Mouse (Mus musculus) neutrophil, adult 5-6 weeks (primary cell): Measurements from ENCODE around the gene Tmem201. TPM values are rescaled to one million over a fixed set of nuclear protein-coding genes. Genes with fewer than 3 reads are reported as not detected.
"Not testable (repeated sequence)": the region's sequence is repeated elsewhere in the genome, so short reads cannot be mapped to it uniquely, and the experiment has no call there.

ENCODE experiments used
- ATAC-seq: fragments of 151-379, 151-347 bp; 2 replicates; pipeline ENCODE4 v1.8.0; 2017; ENCODE audit warnings: mild to moderate bottlenecking, moderate TSS enrichment; ENCODE audit not compliant: insufficient number of reproducible peaks, poor library complexity, low FRiP score, severe bottlenecking; ENCODE audit errors: extremely low read depth
- total RNA-seq: library from RNA; stranded (forward); fragments of 200-1000 nt; gene quantifications from 2 replicates; pipeline ENCODE4 v1.2.3, GENCODE M21; 2017

Gene Tmem201
- total RNA-seq, result 5.8 and 6.6 TPM in 2 replicates

GRCm38 (mm10) chr4:149737383-149738324 is at the start of gene Tmem201:
Tmem201 (minus strand) TSS chr4:149738044.
- ATAC-seq, result peak; percentile 91

- ATAC-seq, result no peak
Observed at GRCm38 (mm10) chr4:149784901-149785300, 47.1 kb upstream of the Tmem201 start.

GRCm38 (mm10) chr4:149784371-149784770 is 46.5 kb upstream of the Tmem201 start:
- ATAC-seq, result no peak

- no peak for ATAC-seq
Observed at GRCm38 (mm10) chr4:149782975-149783374, 45.1 kb upstream of the Tmem201 start.

GRCm38 (mm10) chr4:149780565-149781356 is 42.9 kb upstream of the Tmem201 start:
- peak; percentile 85 for ATAC-seq

GRCm38 (mm10) chr4:149779966-149780365 is 42.1 kb upstream of the Tmem201 start:
- no peak for ATAC-seq

GRCm38 (mm10) chr4:149777126-149777525 is 39.3 kb upstream of the Tmem201 start:
- no peak for ATAC-seq

- ATAC-seq, result no peak
Observed at GRCm38 (mm10) chr4:149775760-149776362, 38.0 kb upstream of the Tmem201 start.

DNA sequence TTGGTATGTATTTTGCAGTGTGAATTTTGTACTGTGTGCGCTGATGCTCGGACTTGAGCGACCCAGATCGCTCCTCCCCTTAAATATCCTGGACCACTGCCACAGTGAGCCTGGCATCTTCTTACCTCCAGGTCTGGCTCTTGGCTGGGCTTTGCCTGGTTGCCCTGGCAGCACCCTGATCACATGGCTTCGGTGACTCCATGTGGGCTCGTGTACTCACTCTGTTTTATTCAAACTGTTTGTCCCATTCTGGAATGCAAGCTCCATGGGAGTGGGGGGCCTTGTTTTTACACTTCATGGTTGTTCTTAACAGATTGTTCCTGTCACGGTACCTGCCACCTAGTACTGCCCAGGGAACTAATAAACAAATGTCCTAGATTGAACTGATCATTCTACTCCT is 37.5 kb upstream of the Tmem201 start:
- ATAC-seq, result no peak

GRCm38 (mm10) chr4:149774094-149774470 is 36.2 kb upstream of the Tmem201 start, which contains the start of gene Slc25a33:
Slc25a33 (minus strand) TSS chr4:149774277.
- ATAC-seq, result peak; percentile 96

GRCm38 (mm10) chr4:149773408-149774093 is 35.7 kb upstream of the Tmem201 start:
- no peak for ATAC-seq

DNA sequence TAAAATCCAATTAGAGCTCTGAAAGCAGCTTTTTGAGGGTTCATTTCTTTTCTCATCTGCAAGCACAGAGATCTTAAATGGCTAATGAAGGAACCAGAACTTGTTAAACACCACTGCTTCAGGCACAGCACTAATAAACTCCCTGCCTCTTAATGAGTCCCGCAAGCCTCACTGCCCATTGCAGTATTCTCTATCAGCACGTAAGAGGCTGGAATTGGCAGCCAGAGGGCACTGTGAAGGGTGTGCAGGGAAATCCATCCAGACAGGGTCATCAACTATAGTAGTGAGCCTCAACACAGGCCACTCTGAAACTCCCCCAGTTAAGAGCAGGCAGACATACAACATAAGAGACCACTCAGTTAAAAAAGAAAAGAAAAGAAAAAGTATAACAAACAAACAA is 34.5 kb upstream of the Tmem201 start:
- ATAC-seq, result no peak

- ATAC-seq, result no peak
Observed at GRCm38 (mm10) chr4:149765201-149765600, 27.4 kb upstream of the Tmem201 start.

DNA sequence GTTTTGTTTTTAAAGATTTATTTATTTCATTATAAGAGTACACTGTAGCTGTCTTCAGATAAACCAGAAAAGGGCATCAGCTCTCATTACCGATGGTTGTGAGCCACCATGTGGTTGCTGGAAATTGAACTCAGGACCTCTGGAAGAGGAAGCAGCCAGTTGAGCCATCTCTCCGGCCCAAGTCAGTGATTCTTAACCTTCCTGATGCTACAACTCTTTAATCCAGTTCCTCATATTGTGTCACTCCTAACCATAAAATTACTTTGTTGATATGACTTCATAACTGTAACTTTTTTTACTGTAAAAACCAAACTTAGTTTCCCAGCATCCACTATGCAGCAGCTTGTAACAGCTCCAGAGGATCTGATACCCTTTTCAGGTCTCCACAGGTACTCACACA is 25.5 kb upstream of the Tmem201 start:
- no peak for ATAC-seq

DNA sequence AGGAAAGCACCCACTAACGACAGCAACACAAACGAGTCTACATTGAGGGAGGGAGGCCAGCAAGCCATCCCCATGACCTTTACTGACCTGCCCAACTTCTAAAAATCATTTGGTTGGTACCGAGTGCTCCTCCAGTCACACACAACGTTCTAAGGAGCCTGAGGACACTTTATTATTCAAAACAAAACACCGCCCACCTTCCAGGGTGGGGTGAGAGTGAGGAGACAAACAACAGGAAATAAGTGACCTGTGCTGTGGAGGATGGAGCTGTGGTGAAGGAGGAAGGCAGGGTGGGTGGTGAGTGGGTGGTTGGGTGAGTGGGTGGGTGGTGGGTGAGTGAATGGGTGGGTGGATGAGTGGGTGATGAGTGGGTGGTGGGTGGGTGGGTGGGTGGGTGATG is 21.7 kb upstream of the Tmem201 start:
- no peak for ATAC-seq

DNA sequence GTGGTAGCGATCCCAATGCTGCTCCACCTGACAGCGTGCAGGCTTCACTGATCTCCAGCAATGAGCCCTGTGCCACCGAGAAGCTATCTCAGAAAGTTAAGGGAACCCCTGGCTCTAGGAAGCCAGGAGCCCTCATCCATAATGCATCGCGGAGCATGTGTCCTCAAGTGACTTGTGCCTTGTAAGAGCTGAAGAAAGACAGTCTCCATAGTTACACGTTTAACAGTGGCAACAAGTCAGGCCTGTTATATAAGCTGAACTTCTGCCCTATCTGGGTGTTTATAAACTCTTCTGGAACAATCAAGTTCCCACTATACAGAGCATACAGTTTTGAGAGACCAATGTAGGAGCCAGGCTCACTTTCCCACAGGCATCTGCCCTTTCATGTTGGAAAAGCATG is 20.6 kb upstream of the Tmem201 start:
- no peak for ATAC-seq

- not testable (repeated sequence) for ATAC-seq
Observed at GRCm38 (mm10) chr4:149756546-149756945, 18.7 kb upstream of the Tmem201 start.

DNA sequence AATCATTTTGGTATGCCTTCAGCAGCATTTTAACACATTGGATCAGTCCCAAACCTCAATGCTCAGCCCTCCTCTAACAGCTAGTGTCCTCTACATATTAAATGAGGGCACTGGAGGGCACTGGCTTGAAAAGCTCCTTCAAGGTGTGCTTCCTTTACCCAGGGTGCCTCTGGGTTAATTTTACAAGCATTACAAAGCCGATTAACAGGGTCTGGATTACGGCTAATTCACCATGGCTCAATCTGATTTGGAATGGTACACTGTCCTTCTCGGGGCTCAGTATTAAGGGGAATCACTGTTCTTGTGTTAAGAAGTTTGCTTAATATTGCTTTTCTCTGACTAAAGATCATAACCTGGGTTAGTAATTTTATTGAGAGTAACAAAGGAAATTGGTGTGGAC is 15.0 kb upstream of the Tmem201 start:
- ATAC-seq, result no peak
